In genomic region chr12:86850746-86851145, GRCm38 (mm10) we compare ENCODE assay signal across 18 mouse cellular contexts. TPM values are rescaled to one million over a fixed set of nuclear protein-coding genes. Genes with fewer than 3 reads are reported as not detected.
A peak's percentile ranks its signal among the peaks of the same experiment; 100 is the strongest.
DNase-seq lines count a peak whose midpoint lies in the region; ATAC-seq lines count a peak whose summit lies in the region.
"Had no signal": no experiment of that assay in that cellular context is flagged by ENCODE, and none has a peak within 500 bp of the region (broad histone marks: within the 10 kb centered on the region; RNA-seq: fewer than 3 reads in every experiment).

No protein-coding gene starts in this region.

- H3K4me3 ChIP-seq in forebrain, embryonic 12.5 days (replicated peaks): no peak overlapping the region
- H3K4me3 ChIP-seq in hindbrain, embryonic 15.5 days: no peak overlapping the region
- no peak overlapping the region for H3K4me3 ChIP-seq in midbrain, embryonic 16.5 days (ENCODE audit: low read depth, low read length)
- no peak overlapping the region for H3K4me3 ChIP-seq in intestine, embryonic 16.5 days (ENCODE audit: low read length)
- no peak overlapping the region for H3K4me3 ChIP-seq in heart, embryonic 12.5 days
- H3K4me3 ChIP-seq: embryonic facial prominence, embryonic 13.5 days; heart, adult 2 months; limb, embryonic 12.5 days; liver, embryonic 15.5 days had no signal

- peak; percentile 33; the same call in 1 of the 2 replicates for ATAC-seq in frontal cortex, adult (ENCODE audit: low TSS enrichment)
- peak; percentile 8; the same call in 1 of the 2 replicates for ATAC-seq in forebrain, embryonic 12.5 days (ENCODE audit: low FRiP score)
- ATAC-seq in hindbrain, embryonic 15.5 days (ENCODE audit: low FRiP score, low read depth): peak; percentile 17; the same call in 1 of the 2 replicates
- peak; percentile 3 for ATAC-seq in midbrain, embryonic 16.5 days
- ATAC-seq in intestine, embryonic 16.5 days: no peak
- no peak for ATAC-seq in heart, embryonic 12.5 days (ENCODE audit: insufficient number of reproducible peaks, low FRiP score)
- ATAC-seq: intestine, postnatal 0 days had no signal

- 0 out of 2 replicates have a peak, but pooled peaks cover 2% of the 10 kb centered on the region for H3K27me3 ChIP-seq in forebrain, embryonic 12.5 days
- H3K27me3 ChIP-seq in hindbrain, embryonic 15.5 days: no peaks in the 10 kb centered on the region
- no peaks in the 10 kb centered on the region for H3K27me3 ChIP-seq in midbrain, embryonic 16.5 days (ENCODE audit: control insufficient read depth, insufficient read depth, low read depth, low read length)
- H3K27me3 ChIP-seq in intestine, embryonic 16.5 days (replicated peaks; ENCODE audit: control insufficient read depth, insufficient read depth, low read length): no peaks in the 10 kb centered on the region
- no peaks in the 10 kb centered on the region for H3K27me3 ChIP-seq in heart, embryonic 12.5 days (replicated peaks)
- H3K27me3 ChIP-seq: embryonic facial prominence, embryonic 13.5 days; limb, embryonic 12.5 days; liver, embryonic 15.5 days had no signal

- intact Hi-C loops in heart, postnatal 36 days (cut with DNase I): no loop called here

- H3K36me3 ChIP-seq in forebrain, embryonic 12.5 days (replicated peaks): no peaks in the 10 kb centered on the region
- H3K36me3 ChIP-seq in hindbrain, embryonic 15.5 days: no peaks in the 10 kb centered on the region
- H3K36me3 ChIP-seq in midbrain, embryonic 16.5 days (ENCODE audit: control insufficient read depth, insufficient read depth, low read length): no peaks in the 10 kb centered on the region
- H3K36me3 ChIP-seq in intestine, embryonic 16.5 days (ENCODE audit: control insufficient read depth, insufficient read depth, low read length): no peaks in the 10 kb centered on the region
- no peaks in the 10 kb centered on the region for H3K36me3 ChIP-seq in heart, embryonic 12.5 days
- H3K36me3 ChIP-seq: embryonic facial prominence, embryonic 13.5 days; limb, embryonic 12.5 days; liver, embryonic 15.5 days had no signal

- no peak overlapping the region for H3K9ac ChIP-seq in forebrain, embryonic 12.5 days
- no peak overlapping the region for H3K9ac ChIP-seq in hindbrain, embryonic 15.5 days
- H3K9ac ChIP-seq in midbrain, embryonic 16.5 days (ENCODE audit: low read depth, low read length): peak overlapping the region; percentile 44; the same call in 1 of the 2 replicates
- H3K9ac ChIP-seq in intestine, embryonic 16.5 days (ENCODE audit: low read depth, low read length): no peak overlapping the region
- no peak overlapping the region for H3K9ac ChIP-seq in heart, embryonic 12.5 days
- H3K9ac ChIP-seq: embryonic facial prominence, embryonic 13.5 days; limb, embryonic 12.5 days; liver, embryonic 15.5 days had no signal

- WGBS in forebrain, embryonic 12.5 days: 77% methylated on average over 5 of the region's 5 CpGs
- WGBS in hindbrain, embryonic 15.5 days: 69% methylated on average over 5 of the region's 5 CpGs
- WGBS in midbrain, embryonic 16.5 days: 72% methylated on average over 5 of the region's 5 CpGs
- 89% methylated on average over 5 of the region's 5 CpGs for WGBS in intestine, embryonic 16.5 days
- WGBS in heart, embryonic 12.5 days: 81% methylated on average over 5 of the region's 5 CpGs

- H3K4me1 ChIP-seq in forebrain, embryonic 12.5 days: peaks cover 28% of the 10 kb centered on the region
- H3K4me1 ChIP-seq in hindbrain, embryonic 15.5 days (replicated peaks): peaks cover 33% of the 10 kb centered on the region
- H3K4me1 ChIP-seq in midbrain, embryonic 16.5 days (ENCODE audit: control insufficient read depth, insufficient read depth, low read length): peaks cover 29% of the 10 kb centered on the region
- H3K4me1 ChIP-seq in intestine, embryonic 16.5 days (ENCODE audit: control insufficient read depth, insufficient read depth, low read length): peaks cover 7% of the 10 kb centered on the region
- H3K4me1 ChIP-seq in heart, embryonic 12.5 days (replicated peaks): peaks cover 16% of the 10 kb centered on the region

- peak overlapping the region; percentile 72 for H3K27ac ChIP-seq in forebrain, embryonic 12.5 days
- peak overlapping the region; percentile 91 for H3K27ac ChIP-seq in hindbrain, embryonic 15.5 days (replicated peaks)
- H3K27ac ChIP-seq in midbrain, embryonic 16.5 days (ENCODE audit: low read length): peak overlapping the region; percentile 95
- no peak overlapping the region for H3K27ac ChIP-seq in intestine, embryonic 16.5 days (ENCODE audit: low read length)
- H3K27ac ChIP-seq in heart, embryonic 12.5 days (ENCODE audit: poor library complexity, severe bottlenecking): no peak overlapping the region
- H3K27ac ChIP-seq: embryonic facial prominence, embryonic 13.5 days; heart, adult 2 months; limb, embryonic 12.5 days; liver, embryonic 15.5 days; stomach, postnatal 0 days had no signal

- no peak overlapping the region for H3K4me2 ChIP-seq in forebrain, embryonic 12.5 days
- H3K4me2 ChIP-seq in hindbrain, embryonic 15.5 days: peak overlapping the region; percentile 34; the same call in 1 of the 2 replicates
- peak overlapping the region; percentile 38 for H3K4me2 ChIP-seq in midbrain, embryonic 16.5 days (ENCODE audit: low read length)
- H3K4me2 ChIP-seq in intestine, embryonic 16.5 days (ENCODE audit: low read depth, low read length): no peak overlapping the region
- H3K4me2 ChIP-seq in heart, embryonic 12.5 days: no peak overlapping the region
- H3K4me2 ChIP-seq: embryonic facial prominence, embryonic 13.5 days; limb, embryonic 12.5 days; liver, embryonic 15.5 days had no signal

- H3K9me3 ChIP-seq in forebrain, embryonic 12.5 days: no peaks in the 10 kb centered on the region
- H3K9me3 ChIP-seq in hindbrain, embryonic 15.5 days: no peaks in the 10 kb centered on the region
- no peaks in the 10 kb centered on the region for H3K9me3 ChIP-seq in midbrain, embryonic 16.5 days (replicated peaks; ENCODE audit: control insufficient read depth, low read length, poor library complexity, severe bottlenecking)
- no peaks in the 10 kb centered on the region for H3K9me3 ChIP-seq in intestine, embryonic 16.5 days (ENCODE audit: control insufficient read depth, low read length)
- 0 out of 2 replicates have a peak, but pooled peaks cover 2% of the 10 kb centered on the region for H3K9me3 ChIP-seq in heart, embryonic 12.5 days (replicated peaks)
- H3K9me3 ChIP-seq: embryonic facial prominence, embryonic 13.5 days; limb, embryonic 12.5 days; liver, embryonic 15.5 days had no signal

- DNase-seq in frontal cortex, adult 2 months (ENCODE audit: extremely low spot score in 1 of 2, low spot score in 1 of 2): no peak
- DNase-seq in heart, postnatal 36 days: no peak
- DNase-seq: gastrocnemius, postnatal 10 days; heart, adult 2 months; heart, postnatal 10 days; lung, postnatal 14 days; thymus, postnatal 25 days had no signal

RNA-seq across cellular contexts. Expression of gene Irf2bpl, which starts 33.9 kb away (rescaled TPM):
- 48.5 and 50.2 TPM in 2 replicates for polyA plus RNA-seq in frontal cortex, adult 2 months (2012; rRNA removed)
- 74.8 and 81.9 TPM in 2 replicates for polyA plus RNA-seq in forebrain, embryonic 12.5 days (2016; fragmentation: Nextera tagmentation; extraction: Ambion mirVana)
- polyA plus RNA-seq in hindbrain, embryonic 15.5 days (2015; fragmentation: Nextera tagmentation; extraction: Ambion mirVana): 72.9 and 87.3 TPM in 2 replicates
- 69.3 and 76.9 TPM in 2 replicates for polyA plus RNA-seq in midbrain, embryonic 16.5 days (2015; fragmentation: Nextera tagmentation; extraction: Ambion mirVana)
- polyA plus RNA-seq in intestine, embryonic 16.5 days (2015; fragmentation: Nextera tagmentation; extraction: Ambion mirVana): 8.2 and 10.9 TPM in 2 replicates
- 57.8 and 59.5 TPM in 2 replicates for polyA plus RNA-seq in heart, embryonic 12.5 days (2016; fragmentation: Nextera tagmentation; extraction: Ambion mirVana)
- 10 to 100 TPM; 36.1 to 37.0 TPM for total RNA-seq in heart, postnatal 36 days (2021)

Comparison
In these comparisons a context has a peak if more than half of its experiments do, and no peak if none do; other contexts are left out.
1. ATAC-seq: peak in frontal cortex, adult (single experiment), forebrain, embryonic 12.5 days (single experiment), hindbrain, embryonic 15.5 days (single experiment) and midbrain, embryonic 16.5 days (single experiment); none in intestine, embryonic 16.5 days (single experiment) and heart, embryonic 12.5 days (single experiment).
2. H3K27ac ChIP-seq: peak in forebrain, embryonic 12.5 days (single experiment), hindbrain, embryonic 15.5 days (single experiment) and midbrain, embryonic 16.5 days (single experiment); none in intestine, embryonic 16.5 days (single experiment) and heart, embryonic 12.5 days (single experiment).
3. H3K4me2 ChIP-seq: peak in hindbrain, embryonic 15.5 days (single experiment) and midbrain, embryonic 16.5 days (single experiment); none in forebrain, embryonic 12.5 days (single experiment), intestine, embryonic 16.5 days (single experiment) and heart, embryonic 12.5 days (single experiment).